Mouse (Mus musculus): ENCODE measurements around the gene Uqcc3.

- no peak for TF ChIP-seq CTCF (IDR thresholded peaks at IDR 0.05; ENCODE audit: control insufficient read depth, insufficient read depth, insufficient replicate concordance, low read depth, low read length)
- no peak for TF ChIP-seq POLR2A (IDR thresholded peaks at IDR 0.05; ENCODE audit: control insufficient read depth, low read depth, low read length)
These were observed 49.5 kb downstream of the Uqcc3 start for GRCm38 (mm10) chr19:8831262-8831661.
